Comparison of ENCODE assay signal across 11 mouse cellular contexts in the genomic region with DNA sequence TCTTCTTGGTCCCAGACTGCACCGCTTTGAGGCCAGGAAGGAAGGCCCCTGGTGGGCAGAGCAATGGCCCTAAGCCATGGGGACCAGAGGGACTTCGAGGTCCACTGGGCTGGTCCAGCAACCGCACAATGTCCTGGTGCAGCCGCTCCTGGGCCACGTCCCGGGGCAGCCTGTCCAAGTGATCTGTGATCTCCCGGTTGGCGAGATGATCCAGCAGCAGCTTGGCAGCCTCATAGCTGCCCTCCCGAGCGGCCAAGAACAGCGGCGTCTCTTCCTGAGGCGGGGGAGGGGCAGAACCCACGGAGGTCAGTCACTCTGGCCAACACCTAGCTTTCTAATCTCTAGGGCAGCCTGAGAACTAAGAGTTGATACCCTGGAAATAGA. TPM values are rescaled to one million over a fixed set of nuclear protein-coding genes. Genes with fewer than 3 reads are reported as not detected.
DNase-seq lines count a peak whose midpoint lies in the region; ATAC-seq and TF ChIP-seq lines count a peak whose summit lies in the region.
"Had no signal": no experiment of that assay in that cellular context is flagged by ENCODE, and none has a peak within 500 bp of the region (broad histone marks: within the 10 kb centered on the region; RNA-seq: fewer than 3 reads in every experiment).

No protein-coding gene starts in this region.

- H3K4me2 ChIP-seq in kidney, embryonic 14.5 days (replicated peaks; ENCODE audit: low read depth, low read length): no peak overlapping the region
- H3K4me2 ChIP-seq: hindbrain, embryonic 15.5 days; midbrain, embryonic 12.5 days; stomach, embryonic 15.5 days had no signal

- H3K9ac ChIP-seq in kidney, embryonic 14.5 days (ENCODE audit: low read depth, low read length): no peak overlapping the region
- H3K9ac ChIP-seq: hindbrain, embryonic 15.5 days; midbrain, embryonic 12.5 days; stomach, embryonic 15.5 days had no signal

- peaks cover 6% of the 10 kb centered on the region; the same call in 1 of the 2 replicates for H3K4me1 ChIP-seq in kidney, embryonic 14.5 days (ENCODE audit: control insufficient read depth, insufficient read depth, low read length)
- H3K4me1 ChIP-seq in G1E (ENCODE audit: insufficient read depth, low read depth, low read length): peaks cover 70% of the 10 kb centered on the region

- H3K9me3 ChIP-seq in kidney, embryonic 14.5 days (ENCODE audit: control insufficient read depth, low read length): no peaks in the 10 kb centered on the region
- H3K9me3 ChIP-seq in G1E (replicated peaks): peaks cover 3% of the 10 kb centered on the region
- H3K9me3 ChIP-seq: hindbrain, embryonic 15.5 days; midbrain, embryonic 12.5 days; stomach, embryonic 15.5 days had no signal

- no peak for ATAC-seq in kidney, embryonic 14.5 days (ENCODE audit: low FRiP score, low TSS enrichment)
- ATAC-seq in G1E (ENCODE audit: extremely low read depth, insufficient number of reproducible peaks, low FRiP score, poor library complexity, severe bottlenecking): no peak

- H3K36me3 ChIP-seq in kidney, embryonic 14.5 days (ENCODE audit: control insufficient read depth, insufficient read depth, low read length): peaks cover 21% of the 10 kb centered on the region
- peaks cover 76% of the 10 kb centered on the region for H3K36me3 ChIP-seq in G1E (replicated peaks)
- H3K36me3 ChIP-seq: hindbrain, embryonic 15.5 days had no signal

- no peak overlapping the region for H3K27ac ChIP-seq in kidney, embryonic 14.5 days (ENCODE audit: low read depth, low read length)
- H3K27ac ChIP-seq: hindbrain, embryonic 15.5 days; midbrain, embryonic 12.5 days; stomach, embryonic 15.5 days had no signal

- no peak overlapping the region for H3K4me3 ChIP-seq in kidney, embryonic 14.5 days (ENCODE audit: low read length)
- peak overlapping the region; percentile 68; the same call in 1 of the 2 replicates for H3K4me3 ChIP-seq in G1E (ENCODE audit: low read depth, low read length)
- H3K4me3 ChIP-seq: hindbrain, embryonic 15.5 days; midbrain, embryonic 12.5 days; stomach, embryonic 15.5 days had no signal

- peak; percentile 75 for DNase-seq in kidney, adult 18-20 months
- DNase-seq in G1E (ENCODE audit: low spot score) (no peak), MN1 (ENCODE audit: low spot score) (no peak)
- peak; percentile 98 for DNase-seq in heart, adult 11 months
- DNase-seq in kidney, adult 8-10 months: peak; percentile 82
- no peak for DNase-seq in thymus, postnatal 4 days
- DNase-seq in right cerebral cortex, postnatal 36 days (ENCODE audit: low spot score in 2 of 2): no peak

- 75% methylated on average over 14 of the region's 14 CpGs for WGBS in kidney, embryonic 14.5 days

- no peak for TF ChIP-seq CTCF in G1E (IDR thresholded peaks at IDR 0.05; ENCODE audit: low read depth, low read length)

- no peaks in the 10 kb centered on the region for H3K27me3 ChIP-seq in kidney, embryonic 14.5 days (ENCODE audit: control insufficient read depth, insufficient read depth, low read length)
- H3K27me3 ChIP-seq in G1E (ENCODE audit: insufficient read depth, low read length): no peaks in the 10 kb centered on the region
- H3K27me3 ChIP-seq: hindbrain, embryonic 15.5 days; midbrain, embryonic 12.5 days; stomach, embryonic 15.5 days had no signal

RNA-seq across cellular contexts. Expression of a gene that starts 44.1 kb away (rescaled TPM):
- polyA plus RNA-seq in kidney, embryonic 14.5 days (2014; fragmentation: Nextera tagmentation; extraction: Ambion mirVana): 15.9 and 16.9 TPM in 2 replicates
- 3.3 and 4.4 TPM in 2 replicates for total RNA-seq in G1E (2014; fragmentation: Nextera tagmentation)
- 0.16 and 0.17 TPM in 2 replicates for total RNA-seq in G1E (2017)
- 4.2 and 4.4 TPM in 2 replicates for polyA plus RNA-seq in G1E (2012)

Comparison
In these comparisons a context has a peak if more than half of its experiments do, and no peak if none do; other contexts are left out.
1. DNase-seq: peak in kidney, adult 18-20 months (single experiment), heart, adult 11 months (single experiment) and kidney, adult 8-10 months (2 of 2); none in G1E (single experiment), thymus, postnatal 4 days (single experiment), MN1 (single experiment) and right cerebral cortex, postnatal 36 days (0 of 2).